Mouse (Mus musculus) hindbrain, embryonic 15.5 days (tissue): ENCODE measurements at regions not wholly inside any gene's neighbourhood (a gene's known extent, or its start where the extent isn't known, plus 50 kb on each side); places are given as distances from the start of the nearest gene placed in this dataset.
A peak's percentile ranks its signal among the peaks of the same experiment; 100 is the strongest.
"Not testable (repeated sequence)": the region's sequence is repeated elsewhere in the genome, so short reads cannot be mapped to it uniquely, and the experiment has no call there.

Experiments
- ATAC-seq: fragments of 200-750 bp; cut with Nextera tagmentation; 2 replicates; pipeline ENCODE4 v1.8.0; 2017; ENCODE audit warnings: low read depth, moderate number of reproducible peaks, moderate TSS enrichment; ENCODE audit not compliant: low FRiP score
- H3K27ac ChIP-seq: fragments of 300-500 bp; sonication (generic); replicated peaks from 2 replicates; pipeline ENCODE4 v1.5.1; 2015; ENCODE audit warnings: mild to moderate bottlenecking, inconsistent platforms
- H3K27me3 ChIP-seq: fragments of 300-500 bp; sonication (generic); 2 replicates; pipeline ENCODE4 v1.6.1; 2015; ENCODE audit warnings: control low read depth, inconsistent platforms
- H3K36me3 ChIP-seq: fragments of 300-500 bp; sonication (generic); 2 replicates; pipeline ENCODE4 v1.6.1; 2015; ENCODE audit warnings: control low read depth, inconsistent platforms
- H3K4me1 ChIP-seq: fragments of 300-500 bp; sonication (generic); replicated peaks from 2 replicates; pipeline ENCODE4 v1.6.1; 2015; ENCODE audit warnings: control low read depth, inconsistent platforms
- H3K4me2 ChIP-seq: fragments of 300-500 bp; sonication (generic); 2 replicates; pipeline ENCODE4 v1.6.1; 2015; ENCODE audit warnings: moderate library complexity, mild to moderate bottlenecking, inconsistent platforms
- H3K4me3 ChIP-seq: fragments of 300-500 bp; sonication (generic); 2 replicates; pipeline ENCODE4 v1.5.1; 2015; ENCODE audit warnings: mild to moderate bottlenecking, inconsistent platforms
- H3K9ac ChIP-seq: fragments of 300-500 bp; sonication (generic); 2 replicates; pipeline ENCODE4 v1.6.1; 2015; ENCODE audit warnings: inconsistent platforms
- H3K9me3 ChIP-seq: fragments of 300-500 bp; sonication (generic); 2 replicates; pipeline ENCODE4 v1.6.1; 2016; ENCODE audit warnings: control low read depth, inconsistent platforms
- WGBS: fragments of 180-500 bp; shearing (Covaris S2); methylation state at CpG from one replicate; pipeline ENCODE4 v1.1.7; 2015; 5-methylcytosine and 5-hydroxymethylcytosine counted together

DNA sequence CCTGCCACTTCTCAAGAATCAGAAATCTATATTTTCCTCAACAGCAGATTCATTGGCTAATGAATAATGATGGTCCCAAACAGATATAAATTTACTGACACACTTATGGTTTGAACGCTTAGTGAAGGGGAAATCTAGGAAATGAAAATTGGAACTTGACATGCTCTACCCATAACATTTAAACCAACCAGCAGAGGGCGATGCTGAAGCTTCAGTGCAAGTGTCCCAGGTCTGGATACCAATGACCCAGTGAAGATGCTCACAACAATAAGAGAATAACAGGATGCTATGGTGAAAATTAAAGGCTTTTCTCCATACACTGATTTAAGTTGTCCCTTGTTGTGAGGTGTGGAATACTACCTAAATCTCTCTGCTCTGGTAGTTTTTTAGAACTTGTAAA, 236.0 kb upstream of the Rorb start:
- WGBS, result 54% methylated on average over 2 of the region's 2 CpGs
- H3K9ac ChIP-seq, result no peak overlapping the region

DNA sequence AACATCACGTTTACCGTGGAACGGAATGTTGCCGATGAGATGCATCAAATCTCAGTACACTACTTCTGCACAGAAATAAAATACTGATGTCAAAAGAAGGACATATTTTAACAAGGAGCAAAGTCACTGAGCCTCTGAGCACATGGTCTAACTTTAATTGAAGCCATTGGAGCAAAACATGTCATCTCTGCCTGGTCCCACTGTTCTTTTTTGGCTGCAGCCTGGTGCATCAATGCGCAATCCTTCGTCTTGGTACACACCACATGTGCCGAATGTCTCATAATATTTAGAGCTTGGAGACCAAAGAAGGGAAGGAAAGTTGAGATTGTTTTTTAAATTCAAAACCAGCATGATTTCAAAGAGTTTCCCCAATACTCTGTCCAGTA, 233.4 kb upstream of the Rorb start:
- H3K4me1 ChIP-seq, result no peaks in the 10 kb centered on the region; the same call in 1 of the 2 replicates
- H3K27ac ChIP-seq, result no peak overlapping the region
- WGBS, result 49% methylated on average over 7 of the region's 7 CpGs
- H3K9ac ChIP-seq, result no peak overlapping the region
- H3K9me3 ChIP-seq, result no peaks in the 10 kb centered on the region
- no peak overlapping the region for H3K4me3 ChIP-seq
- no peaks in the 10 kb centered on the region for H3K36me3 ChIP-seq
- H3K27me3 ChIP-seq, result no peaks in the 10 kb centered on the region
- peak overlapping the region; percentile 23 for H3K4me2 ChIP-seq
- ATAC-seq, result peak; percentile 79

More for the DNA sequence above, 236.0 kb upstream of the Rorb start:
- H3K4me2 ChIP-seq, result no peak overlapping the region
- no peak overlapping the region for H3K4me3 ChIP-seq
- H3K9me3 ChIP-seq, result no peaks in the 10 kb centered on the region
- no peak overlapping the region for H3K27ac ChIP-seq
- H3K4me1 ChIP-seq, result no peaks in the 10 kb centered on the region; the same call in 1 of the 2 replicates
- H3K36me3 ChIP-seq, result no peaks in the 10 kb centered on the region
- H3K27me3 ChIP-seq, result no peaks in the 10 kb centered on the region
- no peak for ATAC-seq

DNA sequence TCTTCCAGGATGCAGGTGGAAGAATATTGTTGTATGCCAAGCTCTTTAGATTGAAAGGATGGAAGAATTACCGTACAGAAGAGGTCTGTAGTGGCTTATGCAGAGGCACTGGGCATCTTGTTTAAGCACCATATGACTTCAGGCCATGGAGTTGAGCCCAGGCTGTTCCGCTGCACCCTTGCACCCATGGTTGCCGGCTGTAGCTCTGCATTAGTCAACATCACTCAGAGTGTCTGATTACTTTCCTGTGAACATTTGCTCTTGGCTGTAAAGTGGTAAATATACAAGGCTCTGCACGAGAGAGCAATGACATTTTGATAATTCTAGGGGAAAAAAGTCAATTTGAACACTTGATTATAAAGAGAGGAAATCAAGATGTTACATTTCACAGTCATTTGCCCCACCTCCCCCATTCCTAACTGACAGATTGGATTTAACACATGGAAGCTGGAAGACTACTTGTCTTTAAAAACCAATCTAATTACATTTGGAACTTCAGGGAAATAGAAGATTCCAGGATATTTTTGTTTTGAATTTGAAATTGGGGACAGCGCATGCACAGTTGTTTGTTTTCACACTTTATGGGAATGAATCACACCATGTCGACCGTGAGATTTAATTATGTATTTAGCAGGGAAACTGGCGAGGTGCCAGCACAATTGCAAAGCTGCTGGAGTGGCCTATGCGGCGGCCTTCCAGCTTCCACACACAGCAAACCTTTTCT, 232.9 kb upstream of the Rorb start:
- H3K4me1 ChIP-seq, result no peaks in the 10 kb centered on the region; the same call in 1 of the 2 replicates
- peak; percentile 83 for ATAC-seq
- H3K27me3 ChIP-seq, result no peaks in the 10 kb centered on the region
- no peak overlapping the region for H3K27ac ChIP-seq
- no peak overlapping the region for H3K9ac ChIP-seq
- peak overlapping the region; percentile 23 for H3K4me2 ChIP-seq
- H3K9me3 ChIP-seq, result no peaks in the 10 kb centered on the region
- WGBS, result 33% methylated on average over 10 of the region's 10 CpGs
- H3K4me3 ChIP-seq, result no peak overlapping the region
- H3K36me3 ChIP-seq, result no peaks in the 10 kb centered on the region

GRCm38 (mm10) chr19:19307142-19307541, 196.1 kb upstream of the Rorb start:
- not testable (repeated sequence) for ATAC-seq

DNA sequence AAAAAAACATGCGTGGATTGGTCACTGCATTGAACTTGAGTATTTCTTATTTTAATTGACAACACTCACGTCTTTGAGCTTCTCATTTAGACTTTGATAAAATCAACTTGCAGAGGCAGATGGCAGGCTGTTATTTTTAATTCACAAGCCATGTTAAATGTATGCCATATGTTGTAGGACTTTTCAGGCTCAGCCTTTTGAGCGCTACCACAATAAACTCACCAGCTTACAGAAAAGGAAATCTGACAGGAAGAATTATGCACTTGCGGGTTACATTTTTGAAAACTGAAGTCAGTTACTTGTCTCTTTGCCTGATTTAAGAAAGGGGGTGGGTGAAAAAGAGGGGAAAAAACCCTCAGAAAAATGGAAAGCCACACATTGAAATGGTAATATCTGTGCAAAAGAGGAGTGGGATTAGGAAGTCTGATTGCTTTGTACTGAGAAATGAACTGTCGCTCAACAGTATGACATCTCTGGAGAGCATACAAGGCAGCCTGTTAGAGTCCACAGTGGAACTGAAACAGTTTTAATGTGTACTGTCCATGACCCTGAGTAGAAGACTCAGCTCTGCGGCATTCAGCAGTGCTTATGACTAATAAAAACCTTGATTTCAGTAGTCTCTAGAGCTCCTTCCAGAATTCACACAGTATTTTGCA, 195.6 kb upstream of the Rorb start:
- no peaks in the 10 kb centered on the region for H3K27me3 ChIP-seq
- no peak for ATAC-seq
- WGBS, result 68% methylated on average over 6 of the region's 6 CpGs
- H3K27ac ChIP-seq, result no peak overlapping the region
- no peaks in the 10 kb centered on the region for H3K4me1 ChIP-seq
- H3K4me3 ChIP-seq, result no peak overlapping the region
- no peaks in the 10 kb centered on the region for H3K36me3 ChIP-seq
- no peak overlapping the region for H3K4me2 ChIP-seq
- no peak overlapping the region for H3K9ac ChIP-seq
- no peaks in the 10 kb centered on the region for H3K9me3 ChIP-seq

More at GRCm38 (mm10) chr19:19307142-19307541, 196.1 kb upstream of the Rorb start:
- 90% methylated on average over 2 of the region's 2 CpGs for WGBS
- H3K27ac ChIP-seq, H3K4me2 ChIP-seq, H3K4me1 ChIP-seq, H3K36me3 ChIP-seq, H3K4me3 ChIP-seq, H3K9me3 ChIP-seq, H3K9ac ChIP-seq, H3K27me3 ChIP-seq: not testable (repeated sequence)

GRCm38 (mm10) chr19:19285864-19286263, 174.9 kb upstream of the Rorb start:
- 95% methylated on average over 3 of the region's 3 CpGs for WGBS
- H3K27ac ChIP-seq, ATAC-seq, H3K4me3 ChIP-seq, H3K4me2 ChIP-seq, H3K36me3 ChIP-seq, H3K9me3 ChIP-seq, H3K4me1 ChIP-seq, H3K27me3 ChIP-seq, H3K9ac ChIP-seq: not testable (repeated sequence)

DNA sequence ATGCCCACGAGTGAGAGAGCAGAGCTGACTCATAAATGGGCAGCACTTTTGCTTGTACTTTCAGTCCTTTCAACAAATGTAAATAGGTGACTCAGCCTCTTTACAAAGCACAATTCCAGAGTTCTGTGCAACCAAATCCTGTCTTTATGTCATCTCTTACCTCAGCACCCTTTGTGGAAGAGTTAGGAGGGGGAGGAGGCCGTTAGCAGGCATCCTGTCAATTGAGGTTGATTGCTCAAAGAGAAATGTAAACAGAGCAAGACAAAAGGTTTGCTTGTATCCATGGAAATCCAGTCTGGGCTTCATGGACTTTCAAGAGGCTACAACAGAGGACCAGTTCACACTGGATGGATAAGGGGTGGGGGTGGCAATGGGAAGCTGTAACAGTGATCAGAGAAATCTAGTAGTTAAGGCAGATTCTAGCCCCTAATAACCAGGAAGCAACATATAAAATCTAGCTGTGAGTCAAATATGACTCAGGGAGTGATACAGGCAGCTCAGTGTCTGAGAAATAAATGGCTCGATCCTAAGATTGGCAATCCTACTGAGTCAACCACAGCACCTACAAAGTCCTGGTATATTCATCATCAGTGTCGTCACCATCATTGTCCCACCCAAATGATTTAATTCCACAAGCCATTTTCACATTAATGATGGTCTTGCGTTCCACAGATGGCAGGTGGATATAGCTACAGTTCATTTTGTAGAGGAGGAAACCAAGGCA, 136.0 kb upstream of the Rorb start:
- H3K4me3 ChIP-seq, result no peak overlapping the region
- WGBS, result 54% methylated on average over 5 of the region's 5 CpGs
- H3K4me1 ChIP-seq, result no peaks in the 10 kb centered on the region
- H3K9me3 ChIP-seq, result no peaks in the 10 kb centered on the region
- H3K9ac ChIP-seq, result no peak overlapping the region
- no peak overlapping the region for H3K27ac ChIP-seq
- ATAC-seq, result no peak
- H3K36me3 ChIP-seq, result no peaks in the 10 kb centered on the region
- H3K27me3 ChIP-seq, result no peaks in the 10 kb centered on the region
- no peak overlapping the region for H3K4me2 ChIP-seq

GRCm38 (mm10) chr19:19229305-19229994, 118.5 kb upstream of the Rorb start:
- no peaks in the 10 kb centered on the region for H3K4me1 ChIP-seq
- no peaks in the 10 kb centered on the region for H3K36me3 ChIP-seq
- no peaks in the 10 kb centered on the region for H3K9me3 ChIP-seq
- 92% methylated on average over 3 of the region's 3 CpGs for WGBS
- no peak overlapping the region for H3K27ac ChIP-seq
- no peak overlapping the region for H3K9ac ChIP-seq
- H3K4me3 ChIP-seq, result no peak overlapping the region
- ATAC-seq, result no peak
- H3K4me2 ChIP-seq, result no peak overlapping the region
- H3K27me3 ChIP-seq, result no peaks in the 10 kb centered on the region

DNA sequence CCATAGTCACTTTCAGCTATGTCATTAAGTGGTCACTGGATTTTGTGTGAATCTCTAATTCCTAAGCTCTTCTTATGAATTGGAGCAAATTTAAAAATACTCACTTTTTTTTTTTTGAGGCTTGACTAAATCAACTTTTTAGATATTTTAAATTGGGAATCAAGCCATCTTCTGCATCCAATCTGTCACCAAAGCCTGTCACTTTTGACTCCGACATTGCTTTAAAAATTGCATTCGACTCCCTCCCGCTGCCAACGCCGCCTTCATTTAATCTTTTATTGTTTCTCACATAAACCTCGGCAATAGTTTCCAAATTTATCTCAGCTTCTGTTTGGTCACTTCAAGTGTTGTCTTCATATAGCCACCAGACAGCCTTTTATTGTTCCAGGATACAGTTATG, 109.8 kb upstream of the Rorb start:
- Histone ChIP-seq H3K4me3 (no peak overlapping the region), H3K9ac (no peak overlapping the region), H3K27me3 (no peaks in the 10 kb centered on the region), H3K36me3 (no peaks in the 10 kb centered on the region), H3K9me3 (no peaks in the 10 kb centered on the region), H3K4me1 (no peaks in the 10 kb centered on the region), H3K4me2 (no peak overlapping the region), H3K27ac (no peak overlapping the region)
- no peak for ATAC-seq
- WGBS, result 90% methylated on average over 6 of the region's 6 CpGs

DNA sequence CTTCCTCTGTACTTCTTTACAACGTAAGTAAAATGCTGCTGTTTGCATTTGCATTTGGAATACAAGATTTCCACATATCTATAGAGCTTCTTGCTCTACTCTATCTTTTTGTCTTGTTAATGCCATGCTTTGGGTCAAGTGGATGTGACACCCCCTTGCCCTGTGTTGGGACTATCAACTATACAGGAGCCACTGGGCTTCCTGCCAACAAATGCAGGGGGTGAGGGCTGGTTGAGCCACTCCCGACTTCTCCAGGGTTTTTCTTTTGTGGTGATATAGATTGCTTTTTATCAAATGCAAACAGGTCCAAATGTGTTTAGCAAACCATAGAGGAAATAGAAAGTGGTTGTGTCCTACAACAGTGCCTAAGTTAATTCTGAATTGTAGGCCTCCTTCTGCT, 108.4 kb upstream of the Rorb start:
- no peak overlapping the region for H3K9ac ChIP-seq
- H3K36me3 ChIP-seq, result no peaks in the 10 kb centered on the region
- H3K27ac ChIP-seq, result no peak overlapping the region
- H3K4me1 ChIP-seq, result no peaks in the 10 kb centered on the region
- 51% methylated on average over 2 of the region's 2 CpGs for WGBS
- no peaks in the 10 kb centered on the region for H3K9me3 ChIP-seq
- H3K27me3 ChIP-seq, result no peaks in the 10 kb centered on the region
- no peak overlapping the region for H3K4me3 ChIP-seq
- H3K4me2 ChIP-seq, result no peak overlapping the region
- no peak for ATAC-seq

DNA sequence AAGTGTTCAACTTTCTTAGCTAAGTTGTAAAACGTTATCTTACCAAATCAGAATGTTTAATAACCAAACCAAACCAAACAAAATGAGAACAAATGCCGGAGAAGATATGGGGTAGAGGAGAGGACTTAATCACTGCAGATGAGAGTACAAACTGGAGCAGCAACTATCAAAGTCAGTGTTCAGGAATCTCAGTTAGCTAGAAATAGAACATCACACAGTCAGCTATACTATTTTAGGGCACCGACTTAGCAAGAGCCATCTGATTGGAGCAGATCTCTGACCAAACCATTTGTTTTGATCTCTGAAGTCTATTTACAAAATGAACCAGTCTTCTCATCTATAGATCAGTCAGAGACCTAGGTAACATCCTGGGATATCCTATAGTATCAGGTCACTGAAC, 107.7 kb upstream of the Rorb start:
- ATAC-seq, result no peak

GRCm38 (mm10) chr19:19199534-19199933, 88.5 kb upstream of the Rorb start:
- H3K27me3 ChIP-seq, result no peaks in the 10 kb centered on the region
- no peak for ATAC-seq
- no peak overlapping the region for H3K4me2 ChIP-seq
- H3K27ac ChIP-seq, result no peak overlapping the region
- H3K9me3 ChIP-seq, result no peaks in the 10 kb centered on the region
- no peak overlapping the region for H3K4me3 ChIP-seq
- H3K36me3 ChIP-seq, result no peaks in the 10 kb centered on the region
- 81% methylated on average over 8 of the region's 8 CpGs for WGBS
- H3K4me1 ChIP-seq, result no peaks in the 10 kb centered on the region
- H3K9ac ChIP-seq, result no peak overlapping the region

More for the DNA sequence above, 107.7 kb upstream of the Rorb start:
- no peak overlapping the region for H3K4me3 ChIP-seq
- no peaks in the 10 kb centered on the region for H3K4me1 ChIP-seq
- 90% methylated on average over 3 of the region's 3 CpGs for WGBS
- no peaks in the 10 kb centered on the region for H3K27me3 ChIP-seq
- no peaks in the 10 kb centered on the region for H3K9me3 ChIP-seq
- no peak overlapping the region for H3K4me2 ChIP-seq
- H3K36me3 ChIP-seq, result no peaks in the 10 kb centered on the region
- no peak overlapping the region for H3K9ac ChIP-seq
- no peak overlapping the region for H3K27ac ChIP-seq
